Mouse (Mus musculus): ENCODE data around the gene Slc25a3.

The Slc25a3 gene

DNA sequence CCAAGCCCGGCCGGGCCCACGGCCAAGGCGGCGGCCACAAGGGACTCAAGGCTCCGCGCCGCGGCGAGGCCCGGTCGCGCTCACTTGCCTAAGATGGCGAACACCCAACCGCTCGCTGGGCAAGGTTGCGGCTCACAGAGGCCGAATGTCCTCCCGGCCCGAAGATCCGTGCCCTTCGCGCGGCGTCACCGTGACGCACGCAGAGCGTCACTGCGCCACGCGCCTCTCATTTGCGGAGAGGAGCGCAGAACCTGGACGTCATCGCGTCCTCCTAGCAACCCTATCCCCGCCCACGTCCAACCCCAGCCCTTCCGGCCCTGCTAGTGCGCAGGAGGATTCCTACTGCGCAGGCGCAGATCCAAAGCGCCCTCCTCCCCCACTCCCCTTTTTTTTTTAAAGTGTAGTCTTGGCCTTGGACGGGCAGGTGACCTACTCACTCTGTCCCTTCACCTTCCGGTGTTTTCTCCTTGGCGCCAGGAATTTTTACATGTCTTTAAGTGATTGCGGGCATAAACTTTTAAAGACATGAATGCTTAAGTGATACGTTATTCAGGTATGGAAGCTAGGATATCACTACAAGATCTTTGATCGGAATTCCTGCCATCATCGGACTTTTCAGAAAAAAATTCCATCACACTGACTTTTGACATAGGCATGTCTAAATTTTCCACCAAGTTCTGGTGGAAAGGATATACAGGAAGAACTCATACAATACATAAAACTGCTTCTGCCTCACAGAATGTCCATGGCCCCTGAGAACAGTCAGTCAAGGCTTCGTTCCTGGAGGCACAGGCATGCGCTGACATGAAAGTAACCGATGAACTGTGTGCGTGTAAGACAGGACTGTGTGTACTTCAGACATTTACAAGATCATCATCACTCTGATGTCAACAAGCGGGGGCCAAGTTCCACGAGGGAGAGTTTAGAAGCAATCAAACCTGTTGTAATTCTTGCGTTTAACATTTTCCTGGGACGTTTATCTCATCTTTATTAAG, at the start of gene Slc25a3:
Slc25a3 (minus strand) TSS at position 232 of the 995 bp plus-strand sequence.
- H3K27me3 ChIP-seq (ENCODE audit: control insufficient read depth, insufficient read depth, low read length, poor library complexity, severe bottlenecking), result no peaks in the 10 kb centered on the region
- peaks cover 12% of the 10 kb centered on the region for H3K36me3 ChIP-seq (ENCODE audit: control insufficient read depth, insufficient read depth, low read length, poor library complexity, severe bottlenecking)
- DNase-seq (ENCODE audit: low read depth, low spot score), result peak; percentile 100

DNA sequence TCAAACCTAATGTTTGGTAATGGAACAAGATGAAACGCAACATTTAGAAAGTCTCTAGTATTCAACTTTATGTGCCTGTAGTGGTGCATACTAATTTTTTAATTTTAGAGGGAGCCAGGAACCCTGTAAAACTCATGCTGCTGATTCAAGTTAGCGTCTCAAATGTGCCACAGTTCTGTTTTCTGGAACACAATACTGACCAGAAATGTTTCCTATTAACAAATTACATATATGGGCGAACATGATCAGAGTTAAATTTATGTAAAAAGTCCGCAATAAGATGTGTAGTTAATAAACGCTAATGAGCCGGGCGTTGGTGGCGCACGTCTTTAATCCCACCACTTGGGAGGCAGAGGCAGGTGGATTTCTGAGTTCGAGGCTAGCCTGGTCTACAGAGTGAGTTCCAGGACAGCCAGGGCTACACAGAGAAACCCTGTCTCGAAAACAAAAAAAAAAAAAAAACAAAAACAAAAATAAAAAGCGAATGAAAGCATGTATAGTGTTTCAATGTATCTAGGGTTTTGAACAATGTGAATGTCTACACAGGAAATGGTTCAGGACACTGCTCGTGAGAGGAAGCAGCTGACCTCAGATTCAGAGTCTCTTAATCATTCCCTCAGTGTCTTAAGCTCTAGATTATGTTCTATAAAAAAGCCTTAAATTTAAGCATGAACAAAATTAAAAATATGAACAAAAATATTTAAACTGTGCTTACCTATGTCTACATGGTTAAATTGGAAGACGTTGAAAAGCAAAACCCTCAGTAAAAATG, 48.7 kb upstream of the Slc25a3 start:
- no peaks in the 10 kb centered on the region for H3K27me3 ChIP-seq (ENCODE audit: control insufficient read depth, insufficient read depth, low read length, poor library complexity, severe bottlenecking)
- no peak for DNase-seq (ENCODE audit: low read depth, low spot score)
- no peaks in the 10 kb centered on the region for H3K36me3 ChIP-seq (ENCODE audit: control insufficient read depth, insufficient read depth, low read length, poor library complexity, severe bottlenecking)

DNA sequence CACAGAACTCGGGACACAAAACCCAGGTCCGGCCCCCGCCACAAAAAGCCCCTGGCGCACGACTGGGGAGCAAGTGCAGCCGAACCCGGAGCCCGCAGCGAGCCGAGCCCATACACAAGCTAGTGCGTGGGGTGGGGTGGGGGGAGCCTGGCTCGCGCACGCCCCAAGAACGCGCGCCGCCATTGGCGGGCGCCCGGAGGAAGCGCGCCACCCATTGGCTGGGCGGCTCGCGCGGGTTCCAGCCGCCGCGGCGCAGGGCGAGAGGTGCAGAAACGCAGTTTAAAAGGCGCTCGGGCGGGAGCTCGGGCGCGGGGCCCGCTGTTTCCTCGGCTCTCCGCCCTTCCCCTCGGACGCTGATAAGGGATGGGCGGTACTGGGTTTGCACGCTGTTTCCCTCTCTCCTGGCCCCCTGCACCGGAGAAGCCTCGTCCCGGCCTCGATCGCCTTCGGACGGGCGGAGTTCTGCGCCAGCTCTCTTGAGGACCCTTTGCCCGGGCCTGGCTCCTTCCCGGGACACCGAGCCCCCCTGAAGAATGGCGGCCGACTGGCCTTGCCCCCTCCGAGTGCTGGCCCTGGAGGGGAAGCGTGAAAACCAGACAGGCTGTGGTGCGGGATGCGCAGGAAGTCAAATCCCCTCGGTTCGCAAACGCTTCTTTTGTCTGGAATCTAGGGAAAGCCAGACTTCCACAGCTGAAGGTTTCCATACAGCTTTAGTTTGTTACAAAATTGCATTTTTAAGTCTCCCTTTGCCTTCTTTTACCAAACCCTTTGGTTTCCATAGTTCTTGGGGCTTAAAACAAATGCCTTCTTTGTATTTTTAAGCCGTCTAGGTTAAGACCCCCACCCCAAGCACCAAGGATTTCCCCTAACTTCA, 47.8 kb upstream of the Slc25a3 start:
- H3K27me3 ChIP-seq (ENCODE audit: control insufficient read depth, insufficient read depth, low read length, poor library complexity, severe bottlenecking), result no peaks in the 10 kb centered on the region
- no peaks in the 10 kb centered on the region for H3K36me3 ChIP-seq (ENCODE audit: control insufficient read depth, insufficient read depth, low read length, poor library complexity, severe bottlenecking)
- peak; percentile 93 for DNase-seq (ENCODE audit: low read depth, low spot score)

DNA sequence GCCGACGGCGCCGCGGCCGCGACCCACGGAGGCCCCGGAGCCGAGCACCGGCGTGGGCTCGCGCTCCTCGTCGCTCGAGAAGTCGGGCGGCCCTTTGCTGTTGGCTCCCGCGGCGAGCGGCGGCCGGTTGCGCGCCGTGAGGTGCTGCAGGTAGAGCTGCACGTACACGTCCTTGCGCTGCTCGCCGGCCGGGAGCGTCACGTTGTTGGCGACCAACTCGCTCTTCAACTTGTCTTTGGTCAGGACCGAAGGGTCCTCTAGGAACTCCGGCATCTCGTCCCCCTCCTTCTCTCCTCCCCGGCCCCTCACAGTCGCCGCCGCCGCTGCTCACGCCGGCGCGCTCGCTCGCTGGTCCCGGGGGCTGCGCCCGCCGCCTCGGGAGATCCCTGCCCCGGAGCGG, 47.2 kb upstream of the Slc25a3 start:
- H3K27me3 ChIP-seq (ENCODE audit: control insufficient read depth, insufficient read depth, low read length, poor library complexity, severe bottlenecking), result no peaks in the 10 kb centered on the region
- peak; percentile 59 for DNase-seq (ENCODE audit: low read depth, low spot score)
- no peaks in the 10 kb centered on the region for H3K36me3 ChIP-seq (ENCODE audit: control insufficient read depth, insufficient read depth, low read length, poor library complexity, severe bottlenecking)

DNA sequence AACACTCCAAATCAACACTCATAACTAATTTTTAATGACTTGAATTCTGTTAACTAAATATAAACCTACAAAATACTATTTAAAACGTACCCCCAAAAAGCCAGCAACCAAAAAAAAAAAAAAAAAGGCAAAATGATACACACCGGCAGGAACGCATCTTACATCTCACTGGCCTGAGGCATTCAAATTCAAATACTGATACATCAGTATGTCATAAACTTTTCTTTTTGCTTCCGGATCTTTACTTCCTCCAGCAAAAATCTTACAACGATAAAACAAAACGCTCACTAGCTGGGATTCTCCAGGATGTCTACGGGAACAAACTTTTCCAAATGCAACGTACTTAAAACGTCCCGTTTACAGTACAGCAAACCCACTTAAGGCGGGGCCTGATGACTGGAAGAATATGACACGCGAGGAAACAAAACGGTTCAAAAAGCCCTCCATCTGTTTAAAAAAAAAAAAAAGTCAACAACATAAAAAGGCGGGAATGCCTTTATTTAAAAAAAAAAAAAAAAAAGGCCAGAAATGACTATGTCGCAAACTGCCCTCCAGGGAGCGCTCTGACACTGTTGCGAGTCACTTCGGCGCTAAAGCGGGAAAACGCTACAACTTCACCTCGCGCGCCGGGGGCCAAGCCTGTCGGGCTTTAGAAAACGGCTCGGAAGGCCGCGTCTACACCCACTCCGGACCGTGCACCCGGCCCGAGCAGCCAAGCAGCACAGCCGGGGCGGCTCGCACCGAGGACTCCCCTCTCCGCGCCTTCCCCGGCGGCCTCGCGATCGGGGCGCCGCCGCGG, 46.5 kb upstream of the Slc25a3 start:
- peak; percentile 93 for DNase-seq (ENCODE audit: low read depth, low spot score)
- Histone ChIP-seq H3K36me3 (ENCODE audit: control insufficient read depth, insufficient read depth, low read length, poor library complexity, severe bottlenecking) (no peaks in the 10 kb centered on the region; the same call in 1 of the 2 replicates), H3K27me3 (ENCODE audit: control insufficient read depth, insufficient read depth, low read length, poor library complexity, severe bottlenecking) (no peaks in the 10 kb centered on the region)

DNA sequence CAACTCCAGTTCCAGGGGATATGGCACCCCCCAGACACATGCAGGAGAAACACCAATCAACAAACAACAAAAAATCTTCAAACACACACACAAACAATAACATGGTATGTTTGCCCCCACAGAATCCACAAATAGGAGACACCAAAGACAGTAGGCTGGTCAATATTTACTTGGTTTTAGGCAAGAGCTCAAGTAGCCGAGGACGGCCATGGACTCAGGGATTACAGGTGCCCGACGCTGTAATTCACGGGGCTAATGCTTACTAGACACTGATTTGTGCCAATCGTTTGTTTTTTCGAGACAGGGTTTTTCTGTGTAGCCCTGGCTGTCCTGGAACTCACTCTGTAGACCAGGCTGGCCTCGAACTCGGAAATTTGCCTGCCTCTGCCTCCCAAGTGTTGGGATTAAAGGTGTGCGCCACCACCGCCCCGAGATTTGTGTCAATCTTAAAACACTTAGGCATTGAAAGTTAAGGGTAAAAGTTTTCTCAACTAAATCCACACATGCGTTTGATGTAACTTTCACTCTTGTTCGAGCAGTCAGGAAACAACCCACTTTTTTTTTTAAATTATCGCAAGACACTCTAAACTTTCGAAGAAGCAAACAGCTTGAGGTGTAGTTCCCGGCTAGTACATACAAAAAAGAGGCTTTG, 45.7 kb upstream of the Slc25a3 start:
- Histone ChIP-seq H3K27me3 (ENCODE audit: control insufficient read depth, insufficient read depth, low read length, poor library complexity, severe bottlenecking) (no peaks in the 10 kb centered on the region), H3K36me3 (ENCODE audit: control insufficient read depth, insufficient read depth, low read length, poor library complexity, severe bottlenecking) (no peaks in the 10 kb centered on the region; the same call in 1 of the 2 replicates)
- no peak for DNase-seq (ENCODE audit: low read depth, low spot score)

DNA sequence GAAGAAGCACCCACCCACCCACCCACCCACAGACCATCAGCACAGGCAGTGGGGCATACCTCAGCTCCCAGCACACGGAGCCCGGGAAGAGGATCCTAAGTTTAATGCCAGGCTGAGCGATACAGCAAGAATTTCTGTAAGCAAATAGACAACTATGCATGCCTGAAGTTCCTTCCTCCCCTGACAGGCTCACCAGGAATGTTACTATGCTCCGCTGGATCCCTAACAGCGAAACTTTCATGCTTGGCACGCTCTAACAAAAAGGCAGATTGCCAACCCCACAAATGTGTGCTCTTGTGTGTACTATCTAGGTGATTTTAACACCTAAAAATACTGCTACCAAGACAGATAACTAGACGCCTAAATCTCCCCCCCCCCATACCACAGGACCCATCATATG, 43.5 kb upstream of the Slc25a3 start:
- Histone ChIP-seq H3K36me3 (ENCODE audit: control insufficient read depth, insufficient read depth, low read length, poor library complexity, severe bottlenecking) (peaks cover 7% of the 10 kb centered on the region), H3K27me3 (ENCODE audit: control insufficient read depth, insufficient read depth, low read length, poor library complexity, severe bottlenecking) (no peaks in the 10 kb centered on the region)
- no peak for DNase-seq (ENCODE audit: low read depth, low spot score)

DNA sequence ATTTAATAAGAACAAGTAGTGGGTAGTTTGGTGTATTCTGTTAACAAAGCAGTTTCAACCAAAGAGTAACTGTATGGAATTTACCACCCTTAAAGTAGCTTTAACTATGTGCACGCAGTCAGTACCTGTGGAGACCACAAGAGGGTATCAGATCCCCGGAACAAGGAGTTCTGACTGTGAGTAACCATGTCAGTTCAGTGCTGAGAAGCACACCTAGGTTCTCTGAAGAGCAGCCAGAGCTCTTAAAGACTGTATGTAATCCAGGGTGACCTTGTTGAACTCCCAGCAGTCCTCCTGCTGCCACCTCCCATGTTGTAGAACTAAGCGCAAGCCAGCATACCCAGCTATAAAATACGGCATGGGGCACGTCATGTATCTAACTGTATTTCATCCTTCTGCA, 43.0 kb upstream of the Slc25a3 start:
- Histone ChIP-seq H3K27me3 (ENCODE audit: control insufficient read depth, insufficient read depth, low read length, poor library complexity, severe bottlenecking) (no peaks in the 10 kb centered on the region), H3K36me3 (ENCODE audit: control insufficient read depth, insufficient read depth, low read length, poor library complexity, severe bottlenecking) (peaks cover 9% of the 10 kb centered on the region)
- peak; percentile 85 for DNase-seq (ENCODE audit: low read depth, low spot score)

DNA sequence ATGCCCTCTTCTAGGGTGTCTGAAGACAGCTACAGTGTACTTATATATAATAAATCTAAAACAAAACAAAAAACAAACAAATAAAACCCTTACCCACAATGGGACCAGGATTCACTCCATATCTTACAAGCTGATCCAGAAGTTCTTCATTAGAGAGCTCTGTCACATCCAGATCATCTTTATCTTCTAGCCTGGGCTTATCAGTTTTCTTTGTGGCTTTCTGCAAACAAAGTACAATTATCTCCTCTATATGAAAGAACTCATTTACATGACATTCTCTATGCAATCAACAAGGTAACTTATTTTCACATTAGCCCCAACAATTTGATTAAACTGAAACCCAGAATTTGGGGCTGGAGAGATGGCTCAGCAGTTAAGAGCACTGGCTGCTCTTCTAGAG, 42.0 kb upstream of the Slc25a3 start:
- Histone ChIP-seq H3K36me3 (ENCODE audit: control insufficient read depth, insufficient read depth, low read length, poor library complexity, severe bottlenecking) (peaks cover 9% of the 10 kb centered on the region), H3K27me3 (ENCODE audit: control insufficient read depth, insufficient read depth, low read length, poor library complexity, severe bottlenecking) (no peaks in the 10 kb centered on the region)
- no peak for DNase-seq (ENCODE audit: low read depth, low spot score)

DNA sequence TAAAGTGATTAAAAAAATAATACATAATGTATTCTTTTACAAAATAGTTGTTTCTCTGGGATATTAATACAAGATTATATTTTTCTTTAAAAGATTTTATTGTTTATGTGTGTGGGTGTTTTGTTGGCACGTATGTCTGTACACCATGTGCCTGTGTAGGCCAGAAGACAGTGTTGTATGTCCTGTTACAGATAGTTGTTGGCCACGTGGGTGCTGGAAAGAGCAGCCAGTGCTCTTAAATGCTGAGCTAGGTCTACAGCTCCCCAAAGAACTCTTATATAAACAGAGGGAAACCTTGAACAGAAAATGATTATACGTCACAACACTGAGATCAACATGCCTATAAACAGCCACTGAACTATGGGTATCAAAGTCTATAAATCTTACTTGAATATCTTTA, 40.6 kb upstream of the Slc25a3 start:
- no peak for DNase-seq (ENCODE audit: low read depth, low spot score)
- H3K27me3 ChIP-seq (ENCODE audit: control insufficient read depth, insufficient read depth, low read length, poor library complexity, severe bottlenecking), result no peaks in the 10 kb centered on the region
- H3K36me3 ChIP-seq (ENCODE audit: control insufficient read depth, insufficient read depth, low read length, poor library complexity, severe bottlenecking), result peaks cover 9% of the 10 kb centered on the region

DNA sequence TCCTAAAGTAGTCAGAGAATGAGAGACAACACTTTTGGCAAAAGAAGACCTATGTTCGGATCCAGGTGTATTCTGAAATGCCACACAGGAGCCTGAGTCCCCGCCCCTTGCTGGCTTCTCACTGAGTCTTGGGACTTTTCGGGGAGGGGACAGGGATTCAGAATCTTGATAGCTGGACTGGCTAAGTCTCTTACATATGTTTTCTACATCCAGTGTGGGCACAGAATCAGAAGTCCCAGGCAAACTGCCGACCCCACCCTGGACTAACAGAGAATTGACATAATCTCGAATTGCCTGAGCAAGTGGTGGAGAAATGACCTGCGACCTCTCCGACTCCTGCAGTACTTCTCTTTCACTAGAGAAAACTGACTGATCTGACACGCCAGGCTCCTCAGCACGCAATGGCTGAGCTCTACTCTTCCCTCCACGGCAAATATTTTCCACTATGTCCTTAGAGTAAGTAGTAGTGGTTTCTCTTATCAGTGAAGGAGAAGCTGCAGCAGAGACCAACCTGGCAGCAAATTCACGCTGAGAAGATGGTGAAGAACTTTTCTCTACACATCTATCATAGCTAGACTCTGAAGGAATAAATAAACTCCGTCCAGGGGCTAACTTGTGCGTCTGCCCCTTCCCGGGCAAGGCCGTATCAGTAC, 38.8 kb upstream of the Slc25a3 start:
- no peaks in the 10 kb centered on the region for H3K27me3 ChIP-seq (ENCODE audit: control insufficient read depth, insufficient read depth, low read length, poor library complexity, severe bottlenecking)
- H3K36me3 ChIP-seq (ENCODE audit: control insufficient read depth, insufficient read depth, low read length, poor library complexity, severe bottlenecking), result peaks cover 11% of the 10 kb centered on the region
- DNase-seq (ENCODE audit: low read depth, low spot score), result no peak

DNA sequence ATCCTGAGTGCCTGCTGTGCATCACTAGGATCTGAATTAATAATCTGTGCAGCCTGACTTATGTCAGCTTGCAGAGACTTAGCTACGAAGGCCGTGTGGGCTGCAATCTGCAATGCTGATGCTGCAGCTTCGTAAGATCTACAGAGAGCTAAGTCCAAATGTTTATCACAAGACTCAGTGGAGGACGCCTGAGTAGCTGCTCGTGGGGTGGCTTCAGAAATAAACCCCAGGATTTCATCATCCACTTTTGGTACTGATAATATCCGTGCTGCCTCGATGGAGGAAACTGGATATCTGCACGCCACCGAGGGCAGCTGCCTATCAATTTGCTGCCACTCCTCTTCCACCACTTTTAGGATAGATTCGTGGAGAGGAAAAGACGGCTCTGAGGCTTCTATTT, 38.2 kb upstream of the Slc25a3 start:
- H3K27me3 ChIP-seq (ENCODE audit: control insufficient read depth, insufficient read depth, low read length, poor library complexity, severe bottlenecking), result no peaks in the 10 kb centered on the region
- no peak for DNase-seq (ENCODE audit: low read depth, low spot score)
- peaks cover 11% of the 10 kb centered on the region for H3K36me3 ChIP-seq (ENCODE audit: control insufficient read depth, insufficient read depth, low read length, poor library complexity, severe bottlenecking)

DNA sequence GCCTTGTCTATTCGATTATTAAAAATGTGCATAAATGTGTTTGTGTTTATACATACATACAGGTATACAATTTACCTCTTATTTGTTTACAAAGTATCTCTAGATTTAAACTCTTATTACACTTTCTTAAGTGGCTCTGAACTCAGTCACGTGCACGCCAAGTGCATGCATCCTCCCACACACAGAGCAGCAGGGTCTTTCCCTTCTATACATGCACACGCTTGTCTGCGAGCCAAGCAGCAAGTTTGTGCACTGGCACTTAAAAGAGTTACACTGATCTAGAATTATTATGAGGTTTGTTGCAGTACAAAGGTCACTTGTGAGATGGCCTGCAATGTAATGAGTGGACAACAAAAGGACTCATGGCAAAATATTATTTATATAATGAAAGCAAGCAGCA, 37.1 kb upstream of the Slc25a3 start:
- Histone ChIP-seq H3K36me3 (ENCODE audit: control insufficient read depth, insufficient read depth, low read length, poor library complexity, severe bottlenecking) (peaks cover 14% of the 10 kb centered on the region), H3K27me3 (ENCODE audit: control insufficient read depth, insufficient read depth, low read length, poor library complexity, severe bottlenecking) (no peaks in the 10 kb centered on the region)
- DNase-seq (ENCODE audit: low read depth, low spot score), result no peak

Data from splenic B cell, adult 2 months (primary cell).